Mouse (Mus musculus) hindbrain, postnatal 0 days (tissue): ENCODE data around the gene Prmt1. TPM values are rescaled to one million over a fixed set of nuclear protein-coding genes. Genes with fewer than 3 reads are reported as not detected.
"Not testable (repeated sequence)": the region's sequence is repeated elsewhere in the genome, so short reads cannot be mapped to it uniquely, and the experiment has no call there.

Experiments used
- ATAC-seq: fragments of 200-750 bp; cut with Nextera tagmentation; 2 replicates; pipeline ENCODE4 v1.8.0; 2017; ENCODE audit warnings: mild to moderate bottlenecking, moderate TSS enrichment, moderate library complexity
- DNase-seq: peaks from one replicate; pipeline ENCODE4 v3.0.0-alpha.2; 2015; ENCODE audit warnings: low spot score
- H3K27ac ChIP-seq: fragments of 300-500 bp; sonication (generic); 2 replicates; pipeline ENCODE4 v1.5.1; 2014; ENCODE audit warnings: mild to moderate bottlenecking
- H3K27me3 ChIP-seq: fragments of 300-500 bp; sonication (generic); 2 replicates; pipeline ENCODE4 v1.6.1; 2014; ENCODE audit warnings: low read length, mixed read lengths; ENCODE audit not compliant: insufficient read depth
- H3K36me3 ChIP-seq: fragments of 300-500 bp; sonication (generic); 2 replicates; pipeline ENCODE4 v1.6.1; 2014; ENCODE audit warnings: low read length, mixed read lengths; ENCODE audit not compliant: insufficient read depth
- H3K4me1 ChIP-seq: fragments of 300-500 bp; sonication (generic); 2 replicates; pipeline ENCODE4 v1.6.1; 2014; ENCODE audit warnings: antibody characterized with exemption, low read length, mixed read lengths; ENCODE audit not compliant: insufficient read depth
- H3K4me2 ChIP-seq: fragments of 300-500 bp; sonication (generic); 2 replicates; pipeline ENCODE4 v1.6.1; 2014; ENCODE audit warnings: low read depth, mild to moderate bottlenecking, low read length, moderate library complexity, mixed read lengths
- H3K4me3 ChIP-seq: fragments of 300-500 bp; sonication (generic); 2 replicates; pipeline ENCODE4 v1.5.1; 2014; ENCODE audit warnings: low read length
- H3K9ac ChIP-seq: fragments of 300-500 bp; sonication (generic); replicated peaks from 2 replicates; pipeline ENCODE4 v1.6.1; 2014; ENCODE audit warnings: mild to moderate bottlenecking, low read length, moderate library complexity, mixed read lengths
- H3K9me3 ChIP-seq: fragments of 300-500 bp; sonication (generic); 2 replicates; pipeline ENCODE4 v1.6.1; 2016; ENCODE audit warnings: low read length, mixed read lengths
- CTCF ChIP-seq: IDR thresholded peaks from 2 replicates; pipeline ENCODE4 v1.5.1; 2016; ENCODE audit warnings: antibody characterized with exemption, control low read depth, low read depth
- WGBS: fragments of 180-500 bp; shearing (Covaris S2); extraction: QIAGEN DNeasy Blood & Tissue Kit; methylation state at CpG from one replicate; pipeline ENCODE4 v1.1.7; 2014; 5-methylcytosine and 5-hydroxymethylcytosine counted together
- polyA plus RNA-seq: library from polyadenylated mRNA; unstranded; fragments of >200 nt; fragmentation: Nextera tagmentation; extraction: Ambion mirVana; gene quantifications from 2 replicates; pipeline ENCODE4 v1.2.1, GENCODE M21; 2015
- total RNA-seq: library from RNA; depleted of rRNA; stranded (reverse); fragments of >200 nt; gene quantifications from 2 replicates; pipeline ENCODE4 v1.2.3, GENCODE M21; 2014

Gene Prmt1
- total and polyA plus RNA-seq, 2 experiments from 2014 or later = 251 to 531 TPM

- TF ChIP-seq CTCF = no peak
- Histone ChIP-seq H3K4me1 (no peaks in the 10 kb centered on the region), H3K27ac (peak overlapping the region; percentile 52; the same call in 1 of the 2 replicates), H3K27me3 (no peaks in the 10 kb centered on the region), H3K4me2 (no peak overlapping the region), H3K4me3 (no peak overlapping the region), H3K36me3 (peaks cover 42% of the 10 kb centered on the region), H3K9ac (no peak overlapping the region), H3K9me3 (no peaks in the 10 kb centered on the region)
- 39% methylated on average over 2 of the region's 2 CpGs for WGBS
- peak; percentile 56 for DNase-seq
- peak; percentile 48; the same call in 1 of the 2 replicates for ATAC-seq
Measured at GRCm38 (mm10) chr7:45026256-45026655, 39.9 kb upstream of the Prmt1 start.

- Histone ChIP-seq H3K4me1 (no peaks in the 10 kb centered on the region), H3K27me3 (no peaks in the 10 kb centered on the region), H3K27ac (peak overlapping the region; percentile 52; the same call in 1 of the 2 replicates), H3K9me3 (no peaks in the 10 kb centered on the region), H3K9ac (no peak overlapping the region), H3K36me3 (peaks cover 36% of the 10 kb centered on the region), H3K4me2 (no peak overlapping the region), H3K4me3 (no peak overlapping the region)
- ATAC-seq (no peak), DNase-seq (no peak)
- WGBS = 75% methylated on average over 8 of the region's 8 CpGs
- no peak for TF ChIP-seq CTCF
Measured at GRCm38 (mm10) chr7:45025601-45026220, 39.3 kb upstream of the Prmt1 start.

GRCm38 (mm10) chr7:45024281-45025248 is 38.2 kb upstream of the Prmt1 start:
- TF ChIP-seq CTCF = no peak
- Histone ChIP-seq H3K27me3 (no peaks in the 10 kb centered on the region), H3K4me3 (no peak overlapping the region), H3K36me3 (peaks cover 25% of the 10 kb centered on the region), H3K9me3 (no peaks in the 10 kb centered on the region), H3K9ac (no peak overlapping the region), H3K4me2 (no peak overlapping the region), H3K4me1 (no peaks in the 10 kb centered on the region), H3K27ac (0 out of 2 replicates have a peak overlapping the region, but pooled peaks have one; percentile 9)
- ATAC-seq = no peak
- no peak for DNase-seq
- 86% methylated on average over 15 of the region's 15 CpGs for WGBS

- H3K36me3 ChIP-seq = peaks cover 17% of the 10 kb centered on the region
- ATAC-seq, H3K4me3 ChIP-seq, H3K9ac ChIP-seq, H3K27me3 ChIP-seq, H3K9me3 ChIP-seq, H3K27ac ChIP-seq, H3K4me2 ChIP-seq, H3K4me1 ChIP-seq: not testable (repeated sequence)
- TF ChIP-seq CTCF = peak; percentile 45
- DNase-seq = peak; percentile 25
- WGBS = 69% methylated on average over 5 of the region's 5 CpGs
Measured at GRCm38 (mm10) chr7:45023711-45024110, 37.3 kb upstream of the Prmt1 start.

GRCm38 (mm10) chr7:45020225-45020624 is 33.9 kb upstream of the Prmt1 start:
- Histone ChIP-seq H3K4me2 (no peak overlapping the region), H3K27ac (no peak overlapping the region), H3K9ac (no peak overlapping the region), H3K9me3 (no peaks in the 10 kb centered on the region), H3K4me1 (0 out of 2 replicates have a peak, but pooled peaks cover 6% of the 10 kb centered on the region), H3K27me3 (no peaks in the 10 kb centered on the region), H3K36me3 (no peaks in the 10 kb centered on the region), H3K4me3 (no peak overlapping the region)
- DNase-seq (no peak), ATAC-seq (no peak)
- 74% methylated on average over 9 of the region's 9 CpGs for WGBS
- TF ChIP-seq CTCF = no peak

- Histone ChIP-seq H3K9me3 (no peaks in the 10 kb centered on the region), H3K36me3 (no peaks in the 10 kb centered on the region), H3K4me3 (no peak overlapping the region; the same call in 1 of the 2 replicates), H3K27ac (peak overlapping the region; percentile 78), H3K27me3 (no peaks in the 10 kb centered on the region), H3K9ac (no peak overlapping the region), H3K4me1 (peaks cover 14% of the 10 kb centered on the region), H3K4me2 (peak overlapping the region; percentile 96)
- no peak for ATAC-seq
- TF ChIP-seq CTCF = no peak
- 48% methylated on average over 8 of the region's 8 CpGs for WGBS
- no peak for DNase-seq
Measured at GRCm38 (mm10) chr7:45019031-45019571, 32.7 kb upstream of the Prmt1 start.
